Mouse (Mus musculus): Measurements from ENCODE around the gene Trim80.
A peak's percentile ranks its signal among the peaks of the same experiment; 100 is the strongest.

Gene Trim80

GRCm38 (mm10) chr11:115439906-115440595, at the start of gene Trim80:
TSS of gene Trim80 (plus strand) at chr11:115440545.
- peak; percentile 27 for DNase-seq

GRCm38 (mm10) chr11:115391358-115391757, 49.0 kb upstream of the Trim80 start:
- no peak for DNase-seq

- no peak for DNase-seq
Measured at GRCm38 (mm10) chr11:115393721-115394325, 46.5 kb upstream of the Trim80 start.

GRCm38 (mm10) chr11:115398085-115398484, 42.3 kb upstream of the Trim80 start:
- DNase-seq: no peak

- no peak for DNase-seq
Measured at GRCm38 (mm10) chr11:115400126-115400525, 40.2 kb upstream of the Trim80 start.

GRCm38 (mm10) chr11:115400630-115401391, 39.5 kb upstream of the Trim80 start:
- DNase-seq: peak; percentile 70

GRCm38 (mm10) chr11:115403338-115404124, 36.8 kb upstream of the Trim80 start, which contains the start of gene Mrpl58:
TSS of gene Mrpl58 (plus strand) at chr11:115403752.
- peak; percentile 91 for DNase-seq

- no peak for DNase-seq
Measured at GRCm38 (mm10) chr11:115405723-115406122, 34.6 kb upstream of the Trim80 start.

GRCm38 (mm10) chr11:115406858-115407401, 33.4 kb upstream of the Trim80 start:
- no peak for DNase-seq

GRCm38 (mm10) chr11:115408266-115408920, 32.0 kb upstream of the Trim80 start:
- no peak for DNase-seq

GRCm38 (mm10) chr11:115409556-115409955, 30.8 kb upstream of the Trim80 start:
- DNase-seq: no peak

- peak; percentile 98 for DNase-seq
Measured at GRCm38 (mm10) chr11:115419531-115420237, 20.7 kb upstream of the Trim80 start, which contains the start of the genes Atp5h and Kctd2. TSS of gene Atp5h (minus strand) at chr11:115419962. TSS of gene Kctd2 (plus strand) at chr11:115420128.

- peak; percentile 65 for DNase-seq
Measured at GRCm38 (mm10) chr11:115420336-115421190, 19.8 kb upstream of the Trim80 start.

- no peak for DNase-seq
Measured at GRCm38 (mm10) chr11:115421328-115421727, 19.0 kb upstream of the Trim80 start.

GRCm38 (mm10) chr11:115421972-115422371, 18.4 kb upstream of the Trim80 start:
- no peak for DNase-seq

GRCm38 (mm10) chr11:115423091-115423490, 17.3 kb upstream of the Trim80 start:
- DNase-seq: no peak

GRCm38 (mm10) chr11:115424666-115425065, 15.7 kb upstream of the Trim80 start:
- no peak for DNase-seq

- DNase-seq: no peak
Measured at GRCm38 (mm10) chr11:115425671-115426070, 14.7 kb upstream of the Trim80 start.

GRCm38 (mm10) chr11:115427482-115428331, 12.6 kb upstream of the Trim80 start:
- peak; percentile 92 for DNase-seq
